9 mouse cellular contexts compared by ENCODE assay signal in the genomic region with DNA sequence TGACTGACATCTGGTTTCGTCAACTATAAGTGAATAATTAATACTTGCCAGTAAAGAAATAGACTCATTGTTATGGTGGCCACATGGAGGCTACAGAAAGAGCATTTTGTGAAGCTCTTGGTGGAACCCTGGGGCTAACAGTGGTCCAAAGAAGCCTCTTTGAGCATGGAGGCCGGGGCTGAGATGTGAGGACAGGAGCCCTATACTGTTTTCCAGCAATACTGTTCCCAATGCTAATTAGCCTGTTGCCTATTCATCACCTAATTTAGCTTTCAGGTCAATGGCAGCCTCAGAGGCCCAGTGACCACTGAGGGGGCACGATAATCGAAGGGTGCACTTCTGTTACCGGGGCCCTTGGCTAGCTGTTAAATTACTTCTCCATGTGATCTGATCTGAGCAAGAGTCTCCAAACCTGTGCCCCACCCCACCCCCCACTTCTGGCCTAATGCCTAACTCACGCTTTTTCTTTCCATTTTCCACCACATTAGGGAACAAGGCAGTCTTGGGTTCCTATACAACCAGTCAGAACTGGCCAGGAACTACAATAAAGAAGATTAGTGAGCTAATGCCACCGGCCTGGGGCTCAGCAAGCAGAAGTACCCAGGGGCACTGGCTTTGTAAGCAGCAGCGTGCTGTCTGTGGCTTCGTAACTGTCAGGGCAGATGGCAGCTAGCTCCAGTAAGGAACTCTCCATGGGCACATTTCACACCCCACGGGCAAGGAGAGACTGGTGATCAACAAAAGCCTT. TPM values are rescaled to one million over a fixed set of nuclear protein-coding genes. Genes with fewer than 3 reads are reported as not detected.
A peak's percentile ranks its signal among the peaks of the same experiment; 100 is the strongest.
DNase-seq lines count a peak whose midpoint lies in the region; ATAC-seq and TF ChIP-seq lines count a peak whose summit lies in the region.
"Had no signal": no experiment of that assay in that cellular context is flagged by ENCODE, and none has a peak within 500 bp of the region (broad histone marks: within the 10 kb centered on the region; RNA-seq: fewer than 3 reads in every experiment).

No protein-coding gene starts in this region.

- no peak overlapping the region for H3K9ac ChIP-seq in kidney, postnatal 0 days (ENCODE audit: low read depth, low read length)
- no peak overlapping the region for H3K9ac ChIP-seq in limb, embryonic 14.5 days (ENCODE audit: low read depth, low read length, severe bottlenecking)
- H3K9ac ChIP-seq: stomach, embryonic 15.5 days had no signal

- H3K4me1 ChIP-seq in kidney, postnatal 0 days (replicated peaks; ENCODE audit: insufficient read depth, low read length), result 0 out of 2 replicates have a peak, but pooled peaks cover 7% of the 10 kb centered on the region
- peaks cover 23% of the 10 kb centered on the region for H3K4me1 ChIP-seq in limb, embryonic 14.5 days (ENCODE audit: control insufficient read depth, insufficient read depth, low read length)

- no peak for DNase-seq in kidney, postnatal 0 days (ENCODE audit: low spot score)
- no peak for DNase-seq in kidney, postnatal 14 days
- no peak for DNase-seq in limb, embryonic 14.5 days (ENCODE audit: low spot score)
- peak; percentile 28 for DNase-seq in retina, postnatal 7 days (ENCODE audit: low read depth, low spot score)
- DNase-seq in testis, postnatal 10 days (ENCODE audit: low spot score), result no peak
- DNase-seq in gastrocnemius, postnatal 10 days, result no peak
- no peak for DNase-seq in ovary, postnatal 36 days (ENCODE audit: low spot score)

- TF ChIP-seq POLR2A in limb, embryonic 14.5 days (IDR thresholded peaks at IDR 0.05; ENCODE audit: borderline replicate concordance, extremely low read depth, insufficient read depth, insufficient read length), result no peak

- no peaks in the 10 kb centered on the region for H3K9me3 ChIP-seq in kidney, postnatal 0 days (replicated peaks; ENCODE audit: low read length)
- no peaks in the 10 kb centered on the region; the same call in 1 of the 2 replicates for H3K9me3 ChIP-seq in limb, embryonic 14.5 days (ENCODE audit: control insufficient read depth, low read length)
- H3K9me3 ChIP-seq: stomach, embryonic 15.5 days had no signal

- no peak overlapping the region for H3K27ac ChIP-seq in kidney, postnatal 0 days
- H3K27ac ChIP-seq in limb, embryonic 14.5 days (replicated peaks; ENCODE audit: low read depth, low read length), result no peak overlapping the region
- H3K27ac ChIP-seq: stomach, embryonic 15.5 days had no signal

- H3K27me3 ChIP-seq in kidney, postnatal 0 days (ENCODE audit: insufficient read depth, low read length), result no peaks in the 10 kb centered on the region
- no peaks in the 10 kb centered on the region for H3K27me3 ChIP-seq in limb, embryonic 14.5 days (ENCODE audit: control insufficient read depth, insufficient read depth, low read length)
- H3K27me3 ChIP-seq: stomach, embryonic 15.5 days had no signal

- no peak for TF ChIP-seq CTCF in kidney, postnatal 0 days (IDR thresholded peaks at IDR 0.05; ENCODE audit: low read depth)

- no peak overlapping the region for H3K4me3 ChIP-seq in kidney, postnatal 0 days (replicated peaks; ENCODE audit: low read depth, low read length)
- H3K4me3 ChIP-seq in limb, embryonic 14.5 days (replicated peaks; ENCODE audit: low read length), result no peak overlapping the region

- peak overlapping the region; percentile 98; the same call in 1 of the 2 replicates for H3K4me2 ChIP-seq in kidney, postnatal 0 days (ENCODE audit: low read length)
- peak overlapping the region; percentile 97 for H3K4me2 ChIP-seq in limb, embryonic 14.5 days (replicated peaks; ENCODE audit: low read depth, low read length, severe bottlenecking)

- H3K36me3 ChIP-seq in kidney, postnatal 0 days (ENCODE audit: insufficient read depth, low read length), result no peaks in the 10 kb centered on the region
- H3K36me3 ChIP-seq in limb, embryonic 14.5 days (ENCODE audit: control insufficient read depth, insufficient read depth, low read length), result no peaks in the 10 kb centered on the region
- H3K36me3 ChIP-seq: stomach, embryonic 15.5 days had no signal

- WGBS in kidney, postnatal 0 days, result 70% methylated on average over 10 of the region's 10 CpGs
- 65% methylated on average over 10 of the region's 10 CpGs for WGBS in limb, embryonic 14.5 days

- no peak for ATAC-seq in kidney, postnatal 0 days (replicated peaks; ENCODE audit: low FRiP score, low read depth)
- peak; percentile 53 for ATAC-seq in common myeloid progenitor, adult 5-6 weeks (replicated peaks; ENCODE audit: low read depth, poor library complexity, severe bottlenecking)
- ATAC-seq in limb, embryonic 14.5 days (ENCODE audit: low FRiP score, low read depth), result no peak

RNA-seq across cellular contexts. Expression of gene Cyfip2, which starts 2.7 kb away (rescaled TPM):
- 17.4 and 19.2 TPM in 2 replicates for polyA plus RNA-seq in kidney, postnatal 0 days (2015; fragmentation: Nextera tagmentation; extraction: Ambion mirVana)
- total RNA-seq in common myeloid progenitor, adult 5-6 weeks (2017), result 52.5 and 69.0 TPM in 2 replicates
- polyA plus RNA-seq in limb, embryonic 14.5 days (2012; rRNA removed), result 6.5 and 7.1 TPM in 2 replicates
- polyA plus RNA-seq in limb, embryonic 14.5 days (2014; fragmentation: Nextera tagmentation; extraction: Ambion mirVana), result 7.8 and 9.2 TPM in 2 replicates
- 1 to 10 TPM in 1 of 2 experiments, under 1 TPM in 1; 0.87 to 4.3 TPM for total RNA-seq in gastrocnemius, postnatal 10 days (2021)

Comparison
In these comparisons a context has a peak if more than half of its experiments do, and no peak if none do; other contexts are left out.
1. RNA of gene Cyfip2, which starts 2.7 kb away (total RNA-seq): 52.5 to 69.0 TPM in common myeloid progenitor, adult 5-6 weeks; 0.87 to 4.3 TPM in gastrocnemius, postnatal 10 days; every median in the first group is over 10 times any median in the second.